Mouse (Mus musculus) left cerebral cortex, adult 9 months (tissue): ENCODE data around the gene Gon7.

Source experiments
- DNase-seq, 2 experiments: peaks; one replicate each; pipeline ENCODE4 v3.0.0; 2022; ENCODE audit warnings: low spot score in 2 of 2

Gon7 gene

DNA sequence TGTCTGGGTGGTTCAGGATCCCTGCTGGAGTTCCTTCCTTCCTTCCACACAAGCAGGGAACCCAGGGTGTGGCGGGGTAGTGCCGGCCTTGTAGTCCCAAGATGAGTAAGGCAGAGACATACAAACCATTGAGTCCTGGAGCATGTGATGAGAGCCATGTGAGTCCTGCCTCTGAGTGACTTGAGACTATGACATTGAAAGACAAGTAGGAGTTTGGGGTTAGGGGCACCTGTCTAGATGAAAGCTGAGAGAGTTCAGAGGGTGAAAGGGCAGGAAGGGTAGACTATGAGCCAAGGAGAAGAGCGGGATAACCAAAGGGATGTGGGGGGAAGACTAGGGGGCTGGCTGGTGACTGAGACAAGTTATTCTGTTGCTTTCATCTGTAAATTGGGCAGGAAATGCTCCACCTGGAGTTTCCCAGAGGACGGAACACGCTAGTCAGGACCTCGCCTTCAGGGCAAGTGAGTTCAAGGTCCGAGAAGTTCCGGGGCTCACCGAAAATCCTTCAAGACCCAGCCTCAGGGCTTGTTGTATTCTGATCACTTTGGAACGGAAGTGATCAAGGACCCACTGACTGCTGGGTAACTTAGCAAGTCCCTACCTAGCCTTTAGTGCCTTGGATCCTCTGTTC lies 50.7 kb downstream of the Gon7 start:
- DNase-seq: no peak

DNA sequence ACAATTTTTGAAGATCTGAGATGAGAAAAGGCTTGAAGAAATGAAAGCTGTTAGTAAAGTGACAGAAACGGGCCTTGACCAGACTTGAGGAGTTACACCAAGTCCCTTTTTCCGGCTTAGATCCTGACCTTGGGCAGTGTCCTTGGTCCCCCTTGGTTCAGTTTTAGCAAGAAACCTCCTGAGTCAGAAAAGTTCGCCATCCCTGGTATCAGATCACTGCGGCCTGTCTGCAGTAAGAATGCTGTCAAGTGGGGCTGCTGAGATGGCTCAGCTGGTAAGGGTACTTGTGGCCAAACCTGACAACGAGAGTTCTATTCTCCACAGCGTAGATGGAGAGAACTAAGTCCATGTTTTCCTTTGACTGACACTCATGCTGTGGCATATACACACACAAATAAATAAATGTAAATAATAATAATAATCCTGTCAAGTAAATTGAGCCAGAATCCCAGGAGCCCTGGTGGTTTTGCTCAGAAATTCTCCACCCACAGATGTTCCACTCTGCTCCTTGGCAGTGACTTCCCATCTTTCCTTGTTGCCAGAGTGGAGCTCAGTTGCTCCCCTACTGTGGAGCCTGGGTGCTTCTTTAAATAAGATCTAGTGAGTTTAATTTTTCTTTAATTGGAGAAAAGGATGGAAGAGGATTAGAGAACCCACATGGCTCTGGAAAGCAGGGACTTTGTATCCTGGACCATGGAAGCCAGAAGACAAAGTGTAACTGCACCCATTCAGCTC lies 51.5 kb downstream of the Gon7 start:
- DNase-seq: no peak

DNA sequence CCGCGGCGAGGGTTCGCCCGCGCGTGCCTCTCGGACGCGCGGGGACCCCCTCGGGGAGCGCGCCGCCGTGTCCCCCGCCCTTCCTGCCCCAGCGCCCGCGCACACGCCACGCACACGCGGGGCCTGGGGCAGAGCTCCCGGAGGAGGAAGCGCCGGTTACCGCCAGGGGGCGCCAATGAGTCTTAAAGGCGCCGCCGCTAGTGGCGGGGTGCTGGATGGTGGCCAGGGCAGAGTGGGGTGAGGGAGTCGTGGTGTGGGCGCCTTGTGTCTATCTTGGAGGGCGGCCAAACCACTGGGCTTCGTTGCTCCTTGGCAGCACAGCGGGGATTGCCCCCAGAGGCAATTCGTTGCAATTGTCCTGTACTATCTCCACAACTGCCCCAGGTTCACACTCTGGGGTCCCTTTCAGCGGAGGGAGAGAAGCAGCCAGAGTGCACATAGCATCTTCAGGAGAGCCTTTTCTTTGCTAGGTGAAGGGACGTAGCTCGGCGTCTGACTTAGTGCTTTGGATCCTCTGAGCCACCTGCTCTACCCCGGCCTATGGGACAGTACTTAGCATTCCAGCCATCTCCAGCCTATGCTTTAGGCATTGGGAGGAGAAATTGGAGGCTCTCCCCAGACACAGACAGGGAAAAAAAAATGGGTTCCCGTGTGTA lies 52.3 kb downstream of the Gon7 start:
- peak; percentile 75 to 92 for DNase-seq

DNA sequence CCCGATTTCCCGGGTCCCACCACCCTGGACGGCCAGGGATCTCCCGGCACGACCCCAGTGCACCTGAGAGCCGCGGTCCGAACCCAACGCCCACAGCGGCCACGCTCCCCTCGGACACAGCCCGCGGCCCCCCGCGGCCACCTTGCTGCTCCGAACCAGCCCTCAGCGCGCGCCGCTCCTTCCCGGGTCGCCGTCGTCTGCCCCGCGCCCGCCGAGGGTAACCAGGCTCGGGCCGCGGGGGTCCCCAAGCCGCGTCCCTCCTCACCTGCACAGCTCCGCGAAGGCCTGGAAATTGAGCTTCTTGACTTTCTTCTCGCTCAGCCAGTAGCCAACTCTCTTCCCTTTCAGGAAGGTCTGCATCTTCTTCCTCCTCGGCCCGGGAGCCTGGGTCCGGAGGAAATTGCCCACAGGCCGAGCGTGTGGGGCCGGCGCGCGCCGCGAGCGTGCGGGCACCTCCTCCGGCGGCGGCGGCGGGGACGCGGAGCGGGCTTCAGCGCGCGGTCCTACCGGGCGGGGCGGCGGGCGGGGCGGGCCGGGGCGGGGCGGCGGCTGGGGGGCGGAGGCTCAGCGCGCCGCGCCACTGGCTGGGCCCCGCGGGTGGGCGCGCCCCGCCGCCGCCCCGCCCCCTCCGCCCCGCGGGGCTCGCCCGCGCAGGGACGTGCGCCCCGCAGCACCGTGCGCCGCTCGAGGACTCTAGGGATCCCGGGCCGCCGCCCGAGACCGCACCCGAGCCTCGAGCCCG lies 53.0 kb downstream of the Gon7 start, which contains the start of gene Itpk1:
Gene Itpk1 (minus strand): TSS at position 474 of the 742 bp plus-strand sequence.
- peak in 1 of 2 experiments; percentile 35 for DNase-seq

DNA sequence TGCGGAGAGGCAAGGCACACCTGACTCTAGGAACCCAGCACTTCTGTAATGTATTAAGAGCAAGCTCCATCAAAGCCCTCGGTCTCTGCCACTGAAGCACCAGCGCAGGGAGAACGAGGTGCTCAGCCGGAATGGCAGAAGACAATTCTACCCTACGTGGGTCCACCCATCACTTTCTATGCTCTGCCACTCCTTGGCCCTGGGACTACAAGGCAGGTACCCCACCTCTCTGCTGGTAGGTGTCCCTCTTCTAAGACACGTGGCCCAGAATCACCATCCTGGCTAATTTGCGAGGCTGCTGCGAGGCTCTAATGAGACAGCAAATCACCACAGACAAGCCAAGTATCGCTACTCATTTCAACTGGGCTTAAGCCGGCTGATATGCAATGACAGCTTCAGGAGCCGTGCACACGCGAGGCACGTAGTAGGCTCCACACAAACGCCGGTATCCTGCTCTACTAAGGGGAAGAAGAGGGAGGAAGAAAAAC lies 53.6 kb downstream of the Gon7 start:
- DNase-seq: no peak

DNA sequence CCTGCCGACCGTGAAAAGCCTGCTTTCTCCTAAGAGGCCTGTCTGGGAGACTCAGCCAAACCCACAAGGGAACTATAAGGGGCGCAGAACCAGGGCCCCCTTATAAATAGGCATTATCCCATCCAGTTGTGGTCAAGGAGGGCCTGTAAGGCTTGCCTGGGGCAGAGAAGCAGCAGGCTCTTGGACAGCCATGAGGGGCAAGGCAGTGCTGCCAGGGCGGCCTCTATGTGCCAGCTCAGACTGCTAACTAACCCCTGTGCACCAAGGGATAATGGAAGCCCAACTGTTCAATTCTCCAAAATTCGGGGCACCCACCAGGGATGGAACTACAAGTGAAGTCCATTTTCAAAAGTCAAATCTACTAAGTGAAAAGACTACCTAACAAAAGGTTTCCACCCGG lies 54.2 kb downstream of the Gon7 start:
- DNase-seq: no peak
